Mouse (Mus musculus) limb, embryonic 10.5 days (tissue): ENCODE results near the gene Tet3. TPM values are rescaled to one million over a fixed set of nuclear protein-coding genes. Genes with fewer than 3 reads are reported as not detected.
A peak's percentile ranks its signal among the peaks of the same experiment; 100 is the strongest.
"Not testable (repeated sequence)": the region's sequence is repeated elsewhere in the genome, so short reads cannot be mapped to it uniquely, and the experiment has no call there.

Source experiments
- DNase-seq: peaks from one replicate; pipeline ENCODE4 v3.0.0-alpha.2; 2017; ENCODE audit warnings: low spot score
- H3K27ac ChIP-seq: fragments of 300-500 bp; sonication (generic); 2 replicates; pipeline ENCODE4 v1.5.1; 2016; ENCODE audit warnings: mild to moderate bottlenecking
- H3K27me3 ChIP-seq: fragments of 300-500 bp; sonication (generic); 2 replicates; pipeline ENCODE4 v1.6.1; 2016; ENCODE audit warnings: low read depth, mild to moderate bottlenecking; ENCODE audit not compliant: poor library complexity, severe bottlenecking
- H3K36me3 ChIP-seq: fragments of 300-500 bp; sonication (generic); 2 replicates; pipeline ENCODE4 v1.6.1; 2016; ENCODE audit warnings: mild to moderate bottlenecking, moderate library complexity
- H3K4me1 ChIP-seq: fragments of 300-500 bp; sonication (generic); 2 replicates; pipeline ENCODE4 v1.6.1; 2016
- H3K4me3 ChIP-seq: fragments of 300-500 bp; sonication (generic); 2 replicates; pipeline ENCODE4 v1.5.1; 2016; ENCODE audit warnings: mild to moderate bottlenecking, moderate library complexity
- H3K9me3 ChIP-seq: fragments of 300-500 bp; sonication (generic); replicated peaks from 2 replicates; pipeline ENCODE4 v1.6.1; 2016; ENCODE audit warnings: mild to moderate bottlenecking
- WGBS: fragments of 180-500 bp; shearing (Covaris S2); methylation state at CpG from one replicate; pipeline ENCODE4 v1.1.7; 2016; 5-methylcytosine and 5-hydroxymethylcytosine counted together
- polyA plus RNA-seq: library from polyadenylated mRNA; unstranded; fragments of >200 nt; fragmentation: Nextera tagmentation; extraction: Ambion mirVana; gene quantifications from 2 replicates; pipeline ENCODE4 v1.2.1, GENCODE M21; 2016

The Tet3 gene
- polyA plus RNA-seq, 1 experiment from 2014 or later = 42.7 TPM

DNA sequence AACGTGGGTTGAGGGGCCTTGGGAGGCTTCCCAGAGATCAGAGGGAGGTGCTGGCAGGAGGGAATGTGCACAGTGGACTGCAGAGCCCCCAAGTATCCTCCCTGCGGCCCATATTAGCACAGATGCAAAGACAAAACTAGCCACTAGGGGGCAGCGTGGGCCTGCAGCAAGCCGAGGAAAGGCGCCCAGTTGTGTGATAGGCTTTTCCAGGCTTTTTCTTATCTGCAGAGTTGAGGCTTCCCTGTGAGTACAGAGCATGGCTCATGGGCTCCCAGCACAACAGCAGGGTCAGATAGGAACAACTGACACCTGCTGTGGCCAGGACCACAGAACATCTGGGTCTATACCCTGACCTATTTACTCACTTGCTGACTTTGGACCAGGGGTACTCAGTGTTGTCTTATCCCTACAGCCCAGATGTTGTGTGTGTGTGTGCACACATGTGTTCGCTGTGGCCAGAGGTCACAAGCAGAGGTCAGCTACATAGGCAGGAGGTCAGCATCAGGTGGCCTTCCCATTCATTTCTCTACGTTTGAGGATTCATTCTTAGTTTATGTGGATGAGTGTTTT lies 102.2 kb downstream of the Tet3 start:
- H3K27me3 ChIP-seq = no peaks in the 10 kb centered on the region
- no peaks in the 10 kb centered on the region for H3K4me1 ChIP-seq
- peaks cover 94% of the 10 kb centered on the region for H3K36me3 ChIP-seq
- WGBS = 25% methylated on average over 7 of the region's 7 CpGs
- H3K9me3 ChIP-seq = no peaks in the 10 kb centered on the region
- DNase-seq = peak; percentile 87
- H3K4me3 ChIP-seq = no peak overlapping the region
- no peak overlapping the region for H3K27ac ChIP-seq

DNA sequence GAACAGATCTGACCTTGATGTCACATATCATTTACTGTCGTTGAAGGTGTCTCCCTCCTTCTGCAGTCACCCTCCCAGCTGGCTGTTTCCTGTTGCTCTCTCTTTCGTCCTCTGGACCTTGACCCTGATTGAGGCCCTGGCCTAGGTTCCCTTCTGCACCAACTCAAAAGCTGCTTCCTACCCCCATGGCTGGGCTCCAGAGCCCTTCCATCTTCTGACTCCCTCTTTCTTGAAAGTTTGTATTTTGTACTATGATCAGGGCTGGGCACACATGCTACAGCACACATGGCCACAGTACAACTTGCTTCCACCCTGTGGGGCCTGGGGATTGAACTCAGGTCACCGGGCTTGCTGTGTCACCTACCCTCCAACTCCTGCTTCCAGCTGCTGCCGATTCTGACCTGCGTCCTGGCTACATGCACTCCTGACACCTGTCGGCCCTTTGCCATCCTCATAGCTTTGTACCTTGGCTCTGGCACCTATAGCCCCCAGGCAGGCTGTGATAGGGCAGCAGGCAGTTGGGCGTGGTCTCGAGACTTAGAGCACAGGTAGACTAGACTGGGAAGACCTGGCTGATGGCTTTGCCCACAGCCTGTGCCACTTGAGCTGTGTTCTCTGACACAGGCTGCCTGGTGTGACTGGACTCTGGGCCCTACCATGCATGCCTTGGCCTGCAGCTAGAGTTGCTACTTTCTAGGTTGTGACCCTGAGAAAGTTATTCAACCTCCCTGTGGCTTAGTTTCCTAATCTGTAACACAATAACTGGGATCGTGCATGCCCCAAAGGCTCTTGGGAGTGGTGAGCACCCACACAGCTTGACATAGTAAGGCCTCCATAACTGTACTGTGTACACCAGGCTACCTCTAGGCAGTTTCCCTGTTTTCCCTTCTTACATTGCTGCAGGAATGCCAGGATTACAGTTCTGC lies 103.8 kb downstream of the Tet3 start:
- no peaks in the 10 kb centered on the region for H3K9me3 ChIP-seq
- no peaks in the 10 kb centered on the region for H3K27me3 ChIP-seq
- no peak overlapping the region for H3K27ac ChIP-seq
- H3K4me1 ChIP-seq = peaks cover 8% of the 10 kb centered on the region
- WGBS = 87% methylated on average over 9 of the region's 9 CpGs
- DNase-seq = no peak
- no peak overlapping the region for H3K4me3 ChIP-seq
- peaks cover 87% of the 10 kb centered on the region for H3K36me3 ChIP-seq

DNA sequence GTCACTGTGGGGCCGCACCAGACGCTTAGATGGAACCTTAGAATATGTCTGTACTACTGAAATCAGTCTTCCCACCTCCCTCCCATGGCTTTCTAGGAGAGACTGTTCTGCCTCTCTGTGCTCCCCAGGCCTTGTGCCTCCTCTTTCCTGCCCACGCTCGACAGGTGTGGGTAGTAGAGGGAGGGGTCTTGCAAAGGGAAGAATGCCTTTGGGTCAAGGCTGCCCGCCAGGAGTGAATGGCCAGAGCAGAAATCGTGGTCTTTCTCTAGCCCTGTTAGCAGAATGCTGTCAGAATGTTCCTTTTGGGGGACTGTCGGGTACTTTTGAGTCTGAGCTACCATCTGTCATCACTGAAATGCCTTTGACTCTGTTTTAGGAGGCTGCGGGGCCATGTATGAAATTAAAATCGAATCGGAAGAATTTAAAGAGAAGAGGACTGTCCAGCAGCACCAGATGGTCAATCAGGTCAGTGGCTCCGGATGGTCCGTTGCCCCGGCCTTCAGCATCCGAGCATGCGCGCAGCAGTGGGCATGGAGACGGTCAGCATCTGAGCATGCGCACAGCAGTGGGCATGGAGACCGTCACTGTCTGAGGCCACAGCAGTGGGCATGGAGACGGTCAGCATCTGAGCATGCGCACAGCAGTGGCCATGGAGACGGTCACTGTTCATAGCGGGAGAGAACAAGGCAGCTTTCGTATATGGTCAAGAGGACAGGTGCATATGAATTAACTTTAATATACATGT lies 106.0 kb downstream of the Tet3 start:
- no peak overlapping the region for H3K4me3 ChIP-seq
- peaks cover 25% of the 10 kb centered on the region for H3K4me1 ChIP-seq
- H3K36me3 ChIP-seq = peaks cover 65% of the 10 kb centered on the region
- no peak overlapping the region for H3K27ac ChIP-seq
- H3K9me3 ChIP-seq = no peaks in the 10 kb centered on the region
- WGBS = 95% methylated on average over 24 of the region's 24 CpGs
- H3K27me3 ChIP-seq = no peaks in the 10 kb centered on the region
- no peak for DNase-seq

DNA sequence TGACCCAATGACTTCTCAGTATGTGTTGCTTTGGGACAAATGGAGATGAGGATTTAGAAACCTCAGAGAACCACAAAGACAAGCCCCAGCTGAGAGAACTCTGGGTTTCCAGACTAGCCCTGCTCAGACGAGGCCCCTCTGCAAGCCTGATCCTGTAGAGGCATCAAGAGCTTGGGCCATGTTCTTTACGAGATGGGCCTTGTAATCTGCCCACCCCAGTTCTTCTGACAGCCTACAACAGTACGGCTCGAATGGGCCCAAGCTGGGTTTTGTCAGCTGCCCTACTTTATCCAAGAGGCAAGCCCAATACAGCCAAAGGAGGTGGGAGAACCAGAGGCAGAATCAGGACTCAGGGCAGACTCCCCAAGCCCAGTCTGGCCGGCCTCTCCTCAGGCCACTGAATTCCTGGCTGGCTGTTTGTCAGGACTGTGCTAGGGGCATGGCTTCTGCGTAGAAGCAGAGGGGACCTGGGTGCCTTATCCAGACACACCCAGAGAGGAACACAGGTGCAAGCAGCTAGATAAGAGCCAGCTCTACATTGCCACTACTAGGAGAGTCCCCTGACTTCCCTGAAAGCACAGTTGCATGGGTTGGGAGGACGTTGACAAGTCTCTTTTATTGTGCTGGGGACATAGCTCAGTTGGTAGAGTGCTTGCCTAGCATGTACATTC lies 107.3 kb downstream of the Tet3 start:
- H3K36me3 ChIP-seq = peaks cover 57% of the 10 kb centered on the region
- no peaks in the 10 kb centered on the region for H3K27me3 ChIP-seq
- WGBS = 84% methylated on average over 7 of the region's 7 CpGs

DNA sequence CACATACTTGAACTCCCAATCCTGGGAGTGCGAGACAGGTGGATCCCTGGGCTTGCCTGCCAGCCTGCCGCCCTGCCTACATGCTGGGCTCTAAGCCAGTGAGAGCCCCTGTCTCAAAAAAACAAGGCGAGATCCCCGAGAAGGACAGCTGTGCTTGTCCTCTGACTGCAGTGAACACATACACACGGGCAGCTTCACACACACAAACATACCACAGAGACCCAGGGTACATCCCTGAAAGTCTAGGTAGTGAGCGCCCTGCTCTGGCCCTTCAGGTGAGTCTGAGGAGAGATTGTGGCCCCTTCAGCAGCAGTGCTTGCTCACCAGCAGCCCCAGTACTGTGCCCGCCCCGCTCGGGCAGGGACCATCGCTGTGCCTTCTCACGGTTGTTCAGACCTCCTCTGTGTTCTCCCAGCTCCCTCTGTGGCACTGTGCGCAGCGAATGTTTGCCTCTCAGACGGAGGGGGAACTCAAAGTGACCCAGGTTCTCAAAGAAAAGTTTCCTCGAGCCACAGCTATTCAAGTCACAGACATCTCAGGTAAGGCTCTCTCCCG lies 108.0 kb downstream of the Tet3 start:
- Histone ChIP-seq H3K4me1 (peaks cover 25% of the 10 kb centered on the region), H3K36me3 (peaks cover 51% of the 10 kb centered on the region), H3K4me3 (no peak overlapping the region), H3K27ac (peak overlapping the region; percentile 36; the same call in 1 of the 2 replicates), H3K27me3 (no peaks in the 10 kb centered on the region), H3K9me3 (no peaks in the 10 kb centered on the region)
- DNase-seq = no peak
- WGBS = 91% methylated on average over 16 of the region's 16 CpGs

More for the DNA sequence above, 107.3 kb downstream of the Tet3 start:
- Histone ChIP-seq H3K9me3 (no peaks in the 10 kb centered on the region), H3K27ac (peak overlapping the region; percentile 36; the same call in 1 of the 2 replicates), H3K4me3 (no peak overlapping the region), H3K4me1 (peaks cover 25% of the 10 kb centered on the region)
- DNase-seq = no peak

DNA sequence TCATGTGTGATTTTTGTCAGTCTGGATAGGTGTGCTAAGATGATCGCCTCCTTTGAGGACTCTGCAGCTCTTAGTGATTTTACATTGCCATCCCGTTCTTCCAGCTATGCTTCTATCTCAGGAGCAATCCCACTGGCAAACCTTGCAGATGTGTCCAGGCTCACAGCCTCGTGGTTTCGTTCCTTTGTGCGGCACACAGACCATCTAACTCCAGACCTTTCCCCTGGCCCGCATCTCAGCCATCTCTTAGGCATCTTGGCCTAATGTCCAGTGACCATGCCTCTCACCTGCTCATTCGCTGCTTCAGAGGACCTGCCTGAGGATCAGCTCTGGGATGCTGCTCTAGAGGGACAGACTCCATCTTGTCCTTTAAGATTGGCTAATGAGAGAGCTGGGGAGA lies 108.7 kb downstream of the Tet3 start:
- H3K27ac ChIP-seq = peak overlapping the region; percentile 92
- no peaks in the 10 kb centered on the region for H3K27me3 ChIP-seq
- no peaks in the 10 kb centered on the region for H3K9me3 ChIP-seq
- WGBS = 86% methylated on average over 7 of the region's 7 CpGs
- peaks cover 25% of the 10 kb centered on the region for H3K4me1 ChIP-seq
- DNase-seq = no peak
- peak overlapping the region; percentile 86 for H3K4me3 ChIP-seq
- peaks cover 45% of the 10 kb centered on the region for H3K36me3 ChIP-seq

DNA sequence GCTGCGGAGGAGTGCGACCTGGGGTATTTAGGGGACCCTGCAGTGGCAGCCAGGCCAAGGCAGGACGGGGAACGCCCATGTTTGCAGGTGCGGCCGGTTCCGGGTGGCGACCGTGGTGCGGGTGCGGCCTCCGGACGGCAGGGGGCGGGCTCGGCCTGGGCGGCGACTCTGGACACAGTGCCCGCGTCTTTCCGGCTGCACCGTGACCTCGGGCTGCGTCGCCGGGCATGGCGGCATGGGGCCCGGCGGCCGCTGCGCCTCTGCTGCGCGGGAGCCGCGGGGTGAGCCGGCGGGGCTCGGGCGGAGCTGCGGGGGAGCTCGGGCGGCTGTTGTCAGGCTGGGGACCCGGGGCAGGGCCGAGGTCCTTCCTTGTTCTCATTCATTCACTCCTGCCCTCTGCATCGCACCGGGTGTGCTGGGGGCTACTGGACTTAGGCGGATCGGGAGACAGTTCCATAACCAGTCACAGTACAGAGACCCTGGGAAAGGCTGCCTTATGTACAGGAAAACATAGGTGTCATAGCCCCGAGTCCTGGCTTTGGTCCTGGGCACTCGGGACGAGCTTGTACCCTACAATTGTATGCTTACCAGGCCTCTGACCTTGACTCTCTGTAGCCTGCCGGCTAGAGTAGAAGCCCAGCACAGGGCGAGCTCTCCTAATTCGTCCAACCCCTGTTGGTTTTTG lies 109.5 kb downstream of the Tet3 start:
- DNase-seq = peak; percentile 97
- Histone ChIP-seq H3K36me3 (peaks cover 39% of the 10 kb centered on the region), H3K27ac (peak overlapping the region; percentile 92), H3K9me3 (no peaks in the 10 kb centered on the region), H3K4me3 (peak overlapping the region; percentile 86), H3K27me3 (no peaks in the 10 kb centered on the region), H3K4me1 (peaks cover 25% of the 10 kb centered on the region)
- 1% methylated on average over 53 of the region's 53 CpGs for WGBS

DNA sequence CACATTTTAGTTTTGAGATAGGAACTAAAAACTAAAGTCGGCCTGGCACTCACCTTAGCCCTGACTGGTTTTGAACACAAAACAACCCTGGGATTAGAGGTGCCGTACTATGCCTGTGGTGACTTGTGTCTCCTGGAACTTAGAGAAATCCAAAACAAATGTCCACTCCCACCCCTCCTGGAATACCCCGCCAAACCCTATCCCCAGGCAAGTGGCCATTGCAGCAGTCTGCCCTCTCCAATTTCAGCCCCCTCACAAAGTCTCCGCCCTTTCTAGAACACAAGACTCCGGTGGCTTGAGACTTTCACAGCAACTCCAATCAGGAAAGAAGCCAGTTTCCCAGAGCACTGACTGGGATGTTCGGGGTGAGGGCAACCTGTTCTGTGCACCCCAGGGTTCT lies 110.0 kb downstream of the Tet3 start, which contains the start of gene Bola3:
Bola3 (plus strand) TSS at position 275 of the 400 bp plus-strand sequence.
- no peak for DNase-seq
- whole genome bisulfite sequencing = 33% methylated on average over 6 of the region's 6 CpGs
- Histone ChIP-seq H3K4me1 (peaks cover 25% of the 10 kb centered on the region), H3K27me3 (no peaks in the 10 kb centered on the region), H3K9me3 (no peaks in the 10 kb centered on the region), H3K4me3 (peak within 1 kb of the TSS; percentile 86), H3K36me3 (peaks cover 37% of the 10 kb centered on the region), H3K27ac (peak within 1 kb of the TSS; percentile 92)

DNA sequence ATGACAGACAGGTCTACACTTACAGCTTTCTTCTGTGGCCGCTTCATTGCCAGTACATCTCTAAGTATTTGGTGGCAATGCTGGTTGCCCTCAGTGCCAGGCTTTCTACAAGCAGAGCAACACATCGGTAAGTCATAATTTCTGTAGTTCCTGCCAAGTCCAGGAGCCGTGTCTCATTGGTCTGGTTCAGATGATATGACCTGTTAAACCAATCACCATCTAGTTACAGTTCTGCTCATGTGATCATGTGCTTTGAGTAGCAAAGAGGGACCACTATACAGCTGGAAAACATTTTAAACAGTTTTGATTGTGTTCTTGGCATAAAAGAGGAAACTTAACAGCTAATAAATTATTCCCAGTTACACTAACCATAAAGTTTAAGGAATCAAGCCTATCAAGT lies 111.0 kb downstream of the Tet3 start:
- no peak overlapping the region for H3K4me3 ChIP-seq
- no peak overlapping the region for H3K27ac ChIP-seq
- no peaks in the 10 kb centered on the region for H3K9me3 ChIP-seq
- H3K4me1 ChIP-seq = peaks cover 25% of the 10 kb centered on the region
- 89% methylated on average over 3 of the region's 3 CpGs for WGBS
- H3K36me3 ChIP-seq = peaks cover 34% of the 10 kb centered on the region
- DNase-seq = no peak
- no peaks in the 10 kb centered on the region for H3K27me3 ChIP-seq

DNA sequence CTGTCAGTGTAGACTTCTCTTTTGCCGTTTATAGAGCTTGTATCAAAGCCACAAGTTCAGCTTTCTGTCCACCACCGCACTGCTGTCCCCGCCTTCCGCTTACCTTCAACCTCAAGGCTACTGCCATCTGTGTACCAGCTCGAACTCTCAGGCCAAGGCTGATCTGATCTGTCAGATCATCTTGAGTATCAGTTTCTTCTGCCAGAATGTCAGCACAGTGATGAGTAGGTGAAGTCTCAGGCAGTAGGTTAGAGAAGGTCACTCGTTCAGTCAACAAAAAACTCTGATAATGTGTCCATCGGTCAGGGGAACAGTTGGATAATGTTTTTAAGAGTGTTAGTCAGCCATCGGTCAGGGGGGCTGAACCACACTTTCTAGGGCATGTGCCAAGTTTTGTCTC lies 113.6 kb downstream of the Tet3 start:
- 95% methylated on average over 8 of the region's 8 CpGs for WGBS

DNA sequence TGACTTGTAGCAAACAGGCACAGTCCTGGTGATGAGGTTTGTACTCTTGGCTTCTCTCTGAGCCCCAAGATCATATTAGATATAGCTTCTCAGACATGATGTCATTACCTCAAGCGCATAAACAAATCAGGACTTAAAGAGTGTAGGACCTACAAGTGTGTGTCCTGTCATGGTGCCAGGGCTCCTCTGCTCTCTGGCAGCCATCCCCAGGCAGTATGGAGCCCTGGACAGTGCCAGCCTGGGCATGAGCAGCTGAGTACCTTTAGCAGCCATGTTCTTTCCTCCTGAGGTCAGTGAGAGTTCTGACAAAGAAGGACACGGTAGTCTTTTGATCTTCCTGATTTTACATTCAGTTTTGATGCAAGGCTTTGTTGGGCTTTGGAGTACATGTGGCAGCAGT lies 115.9 kb downstream of the Tet3 start:
- Histone ChIP-seq H3K27me3 (no peaks in the 10 kb centered on the region), H3K27ac (no peak overlapping the region), H3K4me1 (no peaks in the 10 kb centered on the region), H3K9me3 (no peaks in the 10 kb centered on the region), H3K4me3 (no peak overlapping the region), H3K36me3 (peaks cover 66% of the 10 kb centered on the region)
- WGBS = 93% methylated on average over 2 of the region's 2 CpGs
- no peak for DNase-seq

More for the DNA sequence above, 113.6 kb downstream of the Tet3 start:
- not testable (repeated sequence) for H3K27ac ChIP-seq, H3K4me3 ChIP-seq, H3K27me3 ChIP-seq, H3K9me3 ChIP-seq, DNase-seq
- Histone ChIP-seq H3K4me1 (peaks cover 18% of the 10 kb centered on the region), H3K36me3 (peaks cover 43% of the 10 kb centered on the region)

DNA sequence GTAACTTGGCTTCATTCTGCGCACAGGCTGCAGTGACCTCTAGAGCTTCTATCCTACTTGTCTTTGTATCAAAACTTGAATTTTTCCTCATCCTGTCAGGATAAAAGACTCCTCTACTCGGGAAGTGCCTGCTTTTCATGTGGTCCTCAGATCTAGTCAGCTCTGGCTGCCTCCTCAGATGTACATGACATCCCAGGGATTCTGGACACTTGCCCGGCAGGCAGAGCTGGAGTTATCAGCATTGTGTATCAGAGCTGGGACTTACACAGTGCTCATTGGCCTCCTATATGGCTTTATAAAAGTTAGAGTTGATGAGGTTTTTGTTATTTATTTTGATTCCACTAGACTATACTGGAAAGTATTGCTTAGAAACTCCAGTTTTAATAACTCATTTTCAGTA lies 117.5 kb downstream of the Tet3 start:
- no peak overlapping the region for H3K27ac ChIP-seq
- H3K4me1 ChIP-seq = no peaks in the 10 kb centered on the region
- no peak for DNase-seq
- H3K36me3 ChIP-seq = peaks cover 77% of the 10 kb centered on the region
- no peak overlapping the region for H3K4me3 ChIP-seq
- no peaks in the 10 kb centered on the region for H3K9me3 ChIP-seq
- 94% methylated on average over 3 of the region's 3 CpGs for WGBS
- H3K27me3 ChIP-seq = no peaks in the 10 kb centered on the region
